Mouse (Mus musculus) brain, embryonic 18.5 days (tissue): ENCODE measurements around the gene Snx29.

ENCODE experiments used
- DNase-seq: peaks from one replicate; pipeline ENCODE4 v3.0.0-alpha.2; 2012; ENCODE audit warnings: low read depth, low spot score

Snx29 gene

DNA sequence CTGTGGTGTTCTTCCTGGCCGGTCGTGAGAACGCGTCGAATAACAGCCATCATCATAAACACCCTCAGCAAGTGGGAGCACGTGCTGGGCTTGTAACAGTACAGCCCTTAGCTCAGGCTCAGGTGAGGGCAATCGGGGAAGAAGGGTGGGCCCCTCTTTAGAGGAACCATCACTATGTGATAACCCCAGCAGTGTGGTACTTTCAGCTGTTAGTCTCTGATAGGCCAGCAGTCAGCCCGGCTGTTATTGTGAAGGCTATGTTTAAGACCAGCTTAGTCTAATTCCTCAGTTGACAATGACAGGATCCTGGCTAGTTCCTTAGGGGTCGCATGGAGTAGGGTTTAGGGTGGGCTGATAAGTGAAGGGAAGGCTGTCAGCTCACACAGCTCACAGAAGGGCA lies 362.6 kb downstream of the Snx29 start:
- no peak for DNase-seq

DNA sequence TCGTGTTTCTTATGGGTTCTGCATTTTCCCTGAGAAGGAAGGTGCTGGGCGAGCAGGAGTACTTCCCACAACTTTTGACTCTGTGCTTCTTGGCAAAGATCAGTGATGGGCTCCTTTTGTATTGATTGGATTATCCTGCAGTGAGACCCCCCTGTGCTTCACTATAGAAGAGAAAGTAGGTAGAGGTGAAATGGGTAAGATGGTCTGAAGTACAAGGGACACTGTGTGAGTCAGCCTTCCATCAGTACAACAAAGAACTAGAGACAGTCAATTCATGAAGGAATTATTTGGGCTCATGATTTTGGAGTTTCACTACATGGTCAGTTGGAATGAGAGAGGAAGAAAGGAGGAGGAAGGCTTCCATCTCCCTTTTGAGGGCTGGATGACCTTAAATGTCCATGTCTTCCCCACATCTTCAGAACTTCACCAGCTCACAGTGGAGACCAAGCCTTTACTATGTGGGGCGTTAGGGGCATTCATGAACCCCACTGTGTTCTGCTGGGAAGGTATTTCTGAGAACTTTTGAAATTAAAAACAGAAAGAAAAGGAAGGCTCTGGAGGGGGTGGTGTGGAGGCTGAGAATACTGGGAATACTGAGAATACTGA lies 363.1 kb downstream of the Snx29 start:
- DNase-seq: no peak

DNA sequence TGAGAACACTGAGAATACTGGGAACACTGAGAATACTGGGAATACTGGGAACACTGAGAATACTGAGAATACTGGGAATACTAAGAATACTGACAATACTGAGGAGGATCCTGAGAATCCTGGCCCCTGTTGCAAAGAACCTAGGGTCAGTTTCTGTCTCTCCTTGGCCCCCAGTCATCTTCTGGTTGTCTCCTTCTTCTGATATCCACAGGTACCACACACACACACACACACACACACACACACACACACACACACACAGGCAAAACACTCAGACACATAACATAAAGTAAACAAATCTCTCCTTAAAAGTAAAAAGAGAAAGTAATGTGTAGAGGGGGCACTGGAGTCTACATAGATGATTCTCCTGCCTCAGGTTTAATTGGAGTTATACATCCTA lies 365.1 kb downstream of the Snx29 start:
- DNase-seq: no peak

DNA sequence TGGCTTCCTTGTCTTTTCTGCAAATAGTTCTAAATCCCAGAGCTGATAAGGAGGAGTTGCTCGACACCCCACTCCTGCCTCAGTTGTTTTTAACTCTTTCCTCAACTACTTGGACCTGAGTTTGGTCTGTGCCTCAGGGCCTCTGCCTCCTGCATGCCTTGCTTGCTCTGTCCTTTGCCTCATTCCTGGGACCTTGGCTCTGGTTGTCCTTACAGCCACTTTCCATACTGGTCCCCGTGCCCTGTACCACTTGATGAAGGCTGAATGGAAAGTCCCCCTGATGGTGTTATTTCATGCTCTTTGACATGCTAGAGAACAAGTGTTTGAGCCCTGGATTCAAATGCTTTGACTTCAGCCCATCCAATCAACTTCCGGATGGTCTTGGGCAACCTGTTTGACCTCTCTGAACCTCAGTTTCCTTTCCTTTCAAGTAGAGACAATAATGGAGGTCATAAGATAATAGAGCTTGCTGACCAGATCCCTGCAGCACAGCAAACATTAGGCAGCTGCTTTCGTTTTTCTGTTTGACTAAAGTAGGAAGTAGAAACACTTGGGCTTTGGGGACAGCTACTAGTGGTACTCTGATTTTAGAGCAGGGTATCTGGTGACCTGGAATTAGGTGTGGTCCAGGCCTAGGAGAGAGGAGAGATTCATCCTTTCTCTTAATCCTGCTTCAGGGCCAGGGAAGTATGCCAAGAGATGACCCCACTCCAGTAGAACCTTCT lies 365.7 kb downstream of the Snx29 start:
- no peak for DNase-seq

DNA sequence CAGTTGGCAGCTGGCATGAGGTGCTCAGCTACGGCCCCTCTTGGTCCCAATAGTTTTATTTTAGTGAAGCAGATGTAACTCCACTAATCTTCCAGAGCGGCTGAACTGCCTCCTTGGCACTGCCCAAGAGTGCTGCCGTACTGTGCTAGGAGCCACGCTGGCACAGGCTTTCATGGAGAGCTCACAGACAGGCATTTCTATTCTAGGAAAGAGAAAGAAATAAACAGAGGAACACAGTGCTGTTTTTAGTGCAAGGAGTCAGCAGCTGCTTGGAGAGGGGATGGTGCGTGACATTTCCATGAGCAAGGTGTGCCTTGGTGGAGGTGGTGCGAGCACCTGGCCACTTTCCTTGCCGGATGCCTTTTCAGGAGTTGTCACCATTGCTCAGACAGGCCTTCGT lies 367.4 kb downstream of the Snx29 start:
- DNase-seq: no peak

DNA sequence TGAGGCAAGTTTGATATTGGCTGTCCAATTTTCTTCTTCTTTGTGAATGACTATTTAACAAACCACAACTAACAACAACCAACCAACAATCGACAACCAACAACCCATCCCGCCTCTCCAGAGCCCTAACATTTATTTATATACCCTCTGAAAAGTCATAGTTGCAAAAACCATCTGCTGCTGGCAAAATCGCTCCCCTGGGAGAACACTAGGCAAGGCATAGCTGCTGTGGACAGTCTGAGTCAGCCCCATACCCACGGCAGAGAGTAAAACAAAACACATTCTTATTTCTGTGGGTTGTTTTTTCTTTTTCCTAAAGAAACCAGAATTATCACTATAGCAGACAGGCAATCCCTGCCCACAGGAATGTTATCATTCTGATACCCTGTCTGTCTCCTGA lies 368.0 kb downstream of the Snx29 start:
- no peak for DNase-seq

DNA sequence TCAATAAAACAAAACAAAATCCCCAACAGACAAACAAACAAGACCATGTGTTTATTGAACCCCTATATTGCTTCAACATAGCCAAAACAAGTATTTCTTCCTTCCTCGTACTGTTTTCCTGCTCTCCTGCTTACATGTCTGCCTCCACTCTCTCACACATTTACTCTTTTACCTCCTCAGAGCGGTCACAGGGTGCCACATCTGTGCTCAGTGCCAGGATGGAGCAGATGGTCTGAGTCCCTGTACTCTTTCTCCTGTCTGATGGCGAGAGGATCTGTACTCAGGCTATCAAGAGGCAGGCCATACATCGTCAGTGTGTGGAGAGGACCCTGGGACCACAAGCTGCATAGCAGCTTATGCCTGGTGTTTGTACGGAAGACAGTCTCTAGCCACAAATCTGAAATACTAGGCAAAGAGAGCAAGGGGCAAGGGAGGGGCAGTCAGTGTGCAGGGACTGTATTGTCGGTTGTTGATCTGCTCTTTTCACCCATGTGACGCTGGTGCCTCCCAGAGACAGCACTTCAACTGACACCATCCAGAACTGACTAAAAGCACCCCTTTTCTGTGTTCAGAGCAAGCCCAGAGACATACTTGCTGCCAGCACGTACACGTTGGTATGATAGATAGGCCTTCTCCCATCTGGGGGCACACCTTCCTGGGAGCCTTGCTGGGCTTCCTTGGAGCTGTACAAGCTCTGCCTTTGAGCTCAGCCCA lies 368.9 kb downstream of the Snx29 start:
- no peak for DNase-seq

DNA sequence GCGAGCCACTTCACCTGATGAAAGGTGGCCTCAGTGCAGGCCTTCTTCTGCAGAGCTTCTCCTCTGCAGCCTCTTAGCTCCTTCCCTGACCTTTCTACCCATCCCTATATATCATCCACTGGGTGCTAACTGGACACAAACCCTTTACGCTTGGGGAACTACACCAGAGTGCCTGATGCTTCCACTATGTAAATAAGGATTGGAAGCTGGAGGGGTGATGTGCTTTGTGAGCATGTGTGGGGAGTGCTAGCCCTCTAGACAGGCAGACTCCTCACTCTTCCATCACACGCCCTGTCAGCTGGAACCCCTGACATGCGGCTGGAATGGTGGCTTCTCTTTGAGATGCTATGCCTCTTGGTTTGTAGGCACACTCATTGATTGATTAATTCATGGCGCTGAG lies 370.0 kb downstream of the Snx29 start:
- no peak for DNase-seq

DNA sequence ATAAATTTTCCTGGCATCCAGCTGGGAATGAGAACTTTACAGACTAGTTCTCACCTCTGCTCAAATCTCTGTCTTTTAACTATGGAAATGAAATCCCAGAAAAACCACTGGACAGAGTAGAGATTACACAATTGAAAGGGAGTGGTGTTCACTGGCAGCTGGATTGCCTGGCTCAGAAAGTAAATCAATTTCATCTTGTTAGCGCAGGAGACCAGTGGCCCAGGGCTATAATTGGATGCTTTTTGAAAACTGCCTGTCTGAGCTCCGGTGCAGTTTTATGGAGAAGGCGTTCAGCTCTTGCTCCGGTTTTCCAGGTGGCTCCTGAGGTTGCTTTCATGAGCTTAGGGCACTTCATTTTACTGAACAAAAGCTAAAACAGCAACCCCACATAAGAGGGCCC lies 371.7 kb downstream of the Snx29 start:
- DNase-seq: no peak

DNA sequence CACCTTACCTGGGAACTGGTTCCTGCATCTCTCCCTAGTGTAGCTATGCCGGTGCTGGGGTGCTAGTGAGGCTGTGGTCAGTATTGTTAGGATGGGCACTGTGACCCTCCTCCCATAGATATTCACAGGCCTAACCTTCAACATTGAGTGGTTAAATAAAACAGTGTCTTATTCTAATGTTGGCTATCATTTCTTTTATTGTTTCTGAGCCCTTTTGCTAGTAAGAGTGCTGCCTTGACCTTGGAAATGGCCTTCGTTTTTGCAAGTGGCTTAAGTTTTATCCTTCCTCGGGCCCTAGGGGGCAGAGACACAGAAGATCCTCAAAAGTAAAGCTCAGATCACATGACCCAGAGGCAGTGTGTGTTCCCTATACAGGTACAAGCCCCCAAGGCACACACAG lies 374.1 kb downstream of the Snx29 start:
- no peak for DNase-seq

DNA sequence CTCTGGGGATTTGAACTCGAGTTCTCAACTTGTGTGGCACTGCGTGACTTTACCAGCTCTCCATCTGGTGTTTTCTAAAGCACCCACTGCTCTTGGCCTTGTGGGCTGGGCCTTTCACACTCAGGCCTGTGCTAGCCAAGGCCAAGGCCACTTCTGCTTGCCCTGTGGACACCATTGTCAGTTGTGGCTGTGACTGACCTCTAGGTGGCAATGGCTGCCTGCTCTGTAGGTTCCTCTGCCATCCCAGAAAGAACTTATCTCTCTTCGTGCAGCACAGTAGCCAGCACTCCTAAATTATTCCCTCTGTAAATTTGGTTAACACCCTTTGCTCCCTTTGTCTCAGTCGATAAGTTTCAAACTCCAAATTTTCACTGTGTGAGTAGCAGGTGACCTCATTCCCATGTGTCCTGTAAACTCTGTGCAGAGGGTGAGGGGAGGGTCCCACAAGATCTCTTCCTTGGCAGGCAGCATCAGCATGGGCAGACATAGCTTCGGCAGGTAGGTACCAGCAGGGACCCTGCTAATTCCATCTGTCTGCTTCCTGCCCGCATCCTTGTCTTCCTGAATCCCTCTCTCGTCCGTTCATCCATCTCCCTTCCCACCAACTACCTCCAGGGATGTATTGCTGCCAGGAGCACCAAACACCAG lies 375.1 kb downstream of the Snx29 start:
- DNase-seq: no peak

DNA sequence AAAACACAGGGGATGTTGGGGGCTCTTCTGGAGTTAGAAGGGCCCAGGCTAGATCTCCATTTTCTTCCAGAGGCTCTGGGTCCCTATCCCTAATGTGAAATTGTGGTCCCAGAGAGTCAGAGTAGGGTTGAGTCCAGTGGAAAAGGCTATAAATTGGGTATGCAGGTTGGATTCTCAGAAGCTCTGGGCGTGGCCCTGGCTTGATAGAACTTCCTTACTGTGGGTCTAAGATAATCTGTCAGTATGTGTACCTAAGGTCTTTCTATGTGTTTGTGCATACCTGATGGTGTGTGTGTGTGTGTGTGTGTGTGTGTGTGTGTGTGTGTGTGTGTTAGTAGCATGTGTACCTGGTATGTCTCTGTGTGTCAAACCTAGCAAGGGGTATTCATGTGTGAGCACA lies 378.9 kb downstream of the Snx29 start:
- no peak for DNase-seq

DNA sequence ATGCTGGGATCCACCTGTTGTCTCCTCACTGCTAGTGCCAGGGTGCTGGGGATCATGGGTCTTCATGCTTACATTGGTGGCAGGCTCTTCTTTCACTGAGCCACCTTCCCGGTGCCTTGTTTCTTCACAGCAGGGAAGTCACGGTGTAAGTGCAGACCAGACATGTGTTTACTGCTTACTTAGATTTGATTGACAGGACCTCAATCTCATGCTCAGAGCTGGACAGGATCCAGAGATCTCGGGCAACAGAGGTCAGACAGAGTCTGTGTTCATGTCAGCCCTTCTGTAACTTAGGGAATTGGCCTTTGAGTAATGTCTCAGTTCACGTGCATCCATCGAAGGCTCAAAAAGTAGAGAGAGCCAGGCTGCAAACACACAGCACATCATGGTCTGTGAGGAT lies 381.4 kb downstream of the Snx29 start:
- no peak for DNase-seq

DNA sequence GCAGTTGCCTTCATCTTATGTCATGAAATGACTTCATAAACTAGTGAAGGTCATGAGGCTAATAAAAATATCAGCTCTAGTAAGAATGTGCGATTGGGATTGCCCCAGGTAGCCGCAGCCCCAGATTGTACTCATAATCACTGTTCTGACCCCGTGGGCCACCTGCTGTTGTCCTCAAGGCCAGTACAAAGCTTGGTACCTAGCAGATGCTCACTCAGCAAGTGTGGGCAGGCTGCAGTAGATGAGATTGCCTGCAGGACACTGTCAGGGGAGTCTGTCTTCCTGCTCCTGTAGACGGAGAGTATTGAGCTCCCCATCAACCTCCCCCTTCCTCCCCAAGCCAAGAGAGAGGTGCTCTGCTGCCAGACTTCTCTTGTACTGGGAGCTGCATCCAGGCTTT lies 382.7 kb downstream of the Snx29 start:
- DNase-seq: no peak

DNA sequence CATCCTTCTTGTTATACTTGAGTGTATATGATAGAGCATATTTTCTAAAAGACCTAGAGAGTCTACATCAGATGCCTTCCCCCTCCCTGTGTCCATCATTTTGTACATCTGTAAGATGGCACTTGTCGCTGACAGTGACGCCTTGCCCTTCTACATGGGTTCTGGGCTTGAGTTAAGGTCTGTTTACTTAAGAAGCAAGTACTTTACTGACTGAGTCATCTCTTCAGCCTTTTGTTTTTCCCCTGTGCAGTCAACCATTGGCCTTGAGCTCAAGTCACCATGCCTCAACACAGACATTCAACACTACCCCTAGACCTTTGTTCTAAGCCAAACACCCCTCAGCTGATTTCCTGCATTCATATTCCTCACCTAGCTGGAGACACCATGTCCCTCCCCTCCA lies 385.4 kb downstream of the Snx29 start:
- no peak for DNase-seq

DNA sequence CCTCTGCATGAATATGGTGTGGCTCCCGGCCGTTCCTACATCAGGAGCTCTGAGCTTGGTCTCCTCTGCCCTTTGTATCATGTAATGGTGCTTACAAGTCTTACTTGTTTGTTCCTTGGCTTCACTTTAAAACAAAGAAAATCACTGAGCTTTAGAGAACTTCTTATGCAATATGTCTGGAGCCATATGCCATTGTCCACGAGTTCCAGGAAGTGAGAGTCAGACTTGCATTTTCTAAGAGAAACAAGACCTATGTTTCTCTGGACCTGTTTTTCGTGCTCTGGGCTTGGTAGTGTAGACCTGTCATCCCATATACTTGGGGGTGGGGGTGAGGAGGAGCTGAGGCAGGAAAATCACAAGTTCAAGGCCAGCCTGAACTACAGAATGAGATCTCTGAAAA lies 386.7 kb downstream of the Snx29 start:
- no peak for DNase-seq

DNA sequence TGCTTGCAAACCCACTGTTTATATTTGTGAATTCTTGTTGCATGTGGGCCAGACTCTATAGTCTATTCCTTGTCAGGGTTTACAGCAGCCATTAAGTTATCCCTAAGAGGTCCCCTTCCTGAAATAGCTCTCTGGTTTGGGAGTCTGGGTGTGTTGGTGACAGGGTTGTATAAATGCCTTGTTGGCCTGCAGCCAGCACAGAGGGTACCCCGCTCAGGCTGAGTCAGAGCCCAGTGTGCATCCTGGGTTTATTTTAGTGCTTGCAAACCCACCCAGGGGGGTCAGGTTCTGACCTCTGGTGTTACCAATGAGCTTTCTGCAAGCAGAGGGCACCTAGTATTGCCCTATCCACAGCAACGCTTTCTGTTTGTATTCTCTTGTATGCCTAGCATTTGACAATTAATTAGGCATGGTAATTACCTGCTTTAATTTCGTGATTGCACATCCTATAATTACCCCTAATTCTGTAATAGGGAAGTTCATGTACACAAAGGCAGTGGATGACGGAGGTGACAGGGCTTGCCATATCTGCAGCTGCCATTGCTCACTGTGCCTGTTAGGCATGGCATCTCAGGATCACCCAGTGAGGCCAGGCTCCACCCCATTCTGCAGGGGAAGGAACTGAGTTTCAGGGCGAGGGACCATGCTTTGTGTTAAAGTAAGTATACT lies 387.4 kb downstream of the Snx29 start:
- DNase-seq: no peak

DNA sequence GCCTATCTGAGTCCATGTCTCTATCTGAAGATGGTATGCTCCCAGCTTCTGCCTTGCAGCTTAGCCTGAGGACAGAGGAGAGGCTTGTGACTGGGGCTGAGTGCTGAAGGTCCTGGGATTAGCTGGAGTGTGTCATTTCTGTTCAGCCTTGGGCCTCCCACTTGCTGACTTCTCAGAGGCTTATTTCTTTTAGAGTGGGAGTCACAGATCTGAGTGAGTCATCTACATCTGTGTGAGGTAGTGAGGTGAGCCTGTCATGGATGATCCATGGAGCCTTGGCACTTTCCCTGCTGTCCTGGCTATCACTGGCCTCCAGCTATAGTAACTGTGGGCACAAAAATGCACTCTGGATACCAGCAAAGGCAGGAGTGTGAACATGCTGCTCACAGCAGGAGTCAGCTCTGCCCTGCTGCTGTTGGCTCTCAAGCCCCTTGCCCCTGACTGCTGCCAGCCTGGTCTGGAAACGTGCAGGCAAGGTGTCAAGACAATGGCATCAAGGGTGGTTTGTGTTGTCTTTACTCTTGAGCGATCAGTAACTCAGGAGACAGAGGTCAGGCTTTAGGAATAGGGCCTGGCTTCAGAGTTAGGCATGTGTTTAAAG lies 390.7 kb downstream of the Snx29 start:
- DNase-seq: no peak

DNA sequence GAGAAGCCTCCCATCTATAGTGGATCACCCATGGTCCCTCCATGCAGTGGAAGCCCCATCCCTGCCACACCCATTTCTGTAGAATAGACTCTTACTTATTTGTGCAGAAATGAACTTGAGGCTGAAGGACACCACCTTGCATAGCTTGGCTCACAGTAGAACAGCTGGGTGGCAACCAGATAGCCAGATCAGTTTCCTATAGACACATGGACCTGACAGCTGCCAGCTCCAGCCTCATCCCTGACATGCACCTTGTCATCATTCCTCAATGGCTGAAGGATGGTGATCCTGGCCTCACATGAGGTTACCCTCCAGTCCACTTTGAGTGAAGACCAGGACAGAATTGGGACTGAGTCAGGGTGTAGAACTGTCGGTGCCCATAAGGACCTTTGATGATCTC lies 394.2 kb downstream of the Snx29 start:
- DNase-seq: no peak

DNA sequence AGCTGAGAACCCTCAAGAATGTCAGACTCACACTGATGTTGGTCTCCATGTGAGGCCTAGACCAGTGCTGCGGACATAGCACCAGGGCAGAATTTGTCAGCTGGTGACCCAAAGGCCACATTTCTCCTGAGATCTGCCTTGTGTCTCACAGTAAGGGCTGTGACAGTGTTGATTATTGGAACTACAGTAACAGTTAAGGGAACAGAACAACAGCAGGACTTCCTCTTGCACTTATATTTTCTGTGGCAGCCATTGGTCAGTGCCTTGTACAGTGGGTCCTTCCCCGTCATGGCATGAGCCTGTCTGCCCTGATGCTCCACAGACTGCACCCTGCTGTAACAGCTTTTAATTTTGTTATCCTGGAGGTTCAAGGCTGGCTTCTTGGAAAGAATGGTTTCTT lies 403.2 kb downstream of the Snx29 start:
- DNase-seq: no peak

DNA sequence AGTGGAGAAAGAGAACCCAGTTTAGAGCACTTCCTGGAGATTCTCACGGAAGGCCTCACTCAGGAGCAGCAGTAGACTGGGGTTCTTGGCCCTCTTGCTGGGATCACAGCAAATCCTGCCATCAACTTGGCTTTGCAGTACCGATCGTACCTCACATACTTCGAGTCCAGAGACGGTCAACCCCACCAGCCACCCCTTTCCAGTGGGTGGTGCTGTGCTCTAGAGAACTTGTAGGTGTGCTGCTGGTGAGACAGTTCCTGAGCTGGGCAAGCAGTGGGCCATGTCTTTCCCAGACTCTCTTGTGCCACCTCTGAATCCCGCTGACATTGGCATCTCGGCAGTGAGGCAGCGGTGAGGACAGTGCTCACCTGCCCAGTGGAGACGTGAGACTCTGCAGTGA lies 404.6 kb downstream of the Snx29 start:
- DNase-seq: no peak

DNA sequence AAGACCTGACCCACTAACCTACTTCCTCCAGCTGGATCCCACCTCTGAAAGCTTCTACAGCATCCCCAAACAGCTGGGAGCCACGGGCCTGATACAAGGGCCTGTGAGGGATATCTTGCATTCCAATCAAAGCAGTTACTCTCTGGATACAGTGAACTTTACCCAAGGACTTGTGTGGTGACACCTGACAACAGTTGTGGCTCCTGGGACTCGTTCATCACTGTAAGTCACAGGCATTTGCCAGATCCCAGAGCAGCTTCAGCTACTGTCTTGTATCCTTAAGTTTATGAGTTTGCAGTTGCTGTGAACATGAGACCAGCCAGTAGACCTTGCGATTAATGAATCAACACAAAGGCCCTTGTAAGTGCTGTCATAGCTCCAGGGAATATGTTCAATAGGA lies 405.4 kb downstream of the Snx29 start:
- DNase-seq: no peak
